Mouse (Mus musculus): ENCODE measurements at regions not wholly inside any gene's neighbourhood (a gene's known extent, or its start where the extent isn't known, plus 50 kb on each side); places are given as distances from the start of the nearest gene placed in this dataset.

DNA sequence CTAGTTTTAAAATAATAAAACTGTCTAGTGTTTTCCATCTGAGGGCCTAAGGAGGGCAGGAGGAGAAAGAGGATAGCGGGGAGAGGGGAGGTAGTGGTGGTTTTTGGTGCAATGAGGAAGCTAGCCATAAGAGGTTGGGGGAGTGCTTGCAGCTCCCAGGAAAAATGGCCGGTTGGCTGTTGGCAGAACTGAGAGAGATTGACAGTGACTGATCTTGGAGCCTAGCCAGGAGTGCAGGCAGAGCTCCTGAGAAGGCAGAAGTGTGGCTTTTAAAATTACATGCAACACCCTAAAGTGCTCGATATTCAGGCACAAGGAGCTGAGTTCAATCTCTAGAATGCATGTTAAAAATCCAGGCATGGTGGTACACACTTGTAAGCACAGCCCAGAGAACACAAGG lies 938.3 kb upstream of the 2610301B20Rik start:
- DNase-seq (ENCODE audit: low read depth) = no peak

DNA sequence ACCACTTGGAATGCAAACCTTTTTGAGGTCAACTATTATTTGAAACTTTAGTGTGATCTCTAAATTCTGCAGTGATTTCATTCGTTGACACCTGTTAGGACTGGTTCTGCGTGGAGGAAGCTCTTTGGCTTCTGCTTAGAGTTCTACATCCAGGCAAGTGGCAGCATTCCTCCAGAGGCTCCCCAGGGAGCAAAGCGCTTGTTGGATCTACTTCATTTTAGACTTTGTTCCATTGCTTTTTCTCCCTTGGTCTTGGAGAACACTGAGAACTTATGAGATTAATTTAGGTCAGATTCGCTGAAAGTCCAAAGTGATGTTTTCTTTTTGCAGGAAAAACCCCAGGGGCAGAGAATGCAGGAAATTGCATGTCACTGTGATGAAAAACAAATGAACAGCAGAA lies 922.9 kb upstream of the 2610301B20Rik start:
- DNase-seq (ENCODE audit: low read depth) = no peak

DNA sequence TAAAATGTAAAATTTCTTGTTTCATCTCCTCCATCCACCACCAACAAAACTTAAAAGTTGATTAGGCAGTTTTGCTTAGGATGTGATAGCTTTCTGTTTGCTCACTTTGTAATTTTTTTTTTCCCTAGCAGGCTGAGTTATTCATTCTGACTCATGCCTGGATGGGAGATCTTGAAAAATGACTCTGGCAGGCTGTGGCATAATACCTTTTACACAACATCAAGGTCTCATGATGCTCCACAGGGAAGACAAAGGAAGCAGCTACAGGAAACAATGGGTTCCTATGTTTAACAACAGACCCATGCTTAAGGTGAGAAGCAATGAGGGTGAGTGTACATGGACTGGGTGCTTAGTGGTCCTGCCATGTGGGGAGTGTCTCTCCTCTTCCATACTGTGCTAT lies 899.7 kb upstream of the 2610301B20Rik start:
- no peak for DNase-seq (ENCODE audit: low read depth)

DNA sequence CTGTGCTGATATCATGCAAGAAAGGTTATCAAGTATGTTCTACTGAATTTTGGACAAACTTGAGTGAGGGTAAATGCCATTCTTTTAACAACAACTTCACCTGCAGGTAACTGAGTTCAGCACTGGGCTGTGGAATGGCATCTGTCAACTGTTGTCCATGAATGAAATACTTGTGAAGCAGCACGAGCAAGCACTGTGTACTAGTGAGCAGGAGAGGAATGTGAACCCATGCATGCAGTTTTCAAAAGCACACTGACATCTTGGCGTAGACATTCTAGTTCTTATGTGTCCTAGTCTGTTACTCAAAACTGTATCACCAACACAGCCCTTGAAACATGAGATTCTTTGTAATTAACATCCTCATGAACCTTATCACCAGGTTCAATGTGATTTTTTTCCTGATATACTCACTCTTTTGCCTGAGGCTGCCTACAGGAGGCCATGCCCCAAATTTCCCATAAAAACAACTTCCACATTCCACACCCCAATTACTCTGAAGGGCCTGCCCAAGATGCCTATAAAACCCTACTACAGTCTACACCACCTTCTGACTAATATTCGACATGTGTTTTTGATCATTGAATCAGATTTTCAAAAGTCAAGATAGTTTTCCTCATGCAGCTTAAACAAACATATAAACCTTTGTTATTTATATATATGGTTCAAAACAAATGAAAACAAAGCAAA lies 892.8 kb upstream of the 2610301B20Rik start:
- no peak for DNase-seq (ENCODE audit: low read depth)

DNA sequence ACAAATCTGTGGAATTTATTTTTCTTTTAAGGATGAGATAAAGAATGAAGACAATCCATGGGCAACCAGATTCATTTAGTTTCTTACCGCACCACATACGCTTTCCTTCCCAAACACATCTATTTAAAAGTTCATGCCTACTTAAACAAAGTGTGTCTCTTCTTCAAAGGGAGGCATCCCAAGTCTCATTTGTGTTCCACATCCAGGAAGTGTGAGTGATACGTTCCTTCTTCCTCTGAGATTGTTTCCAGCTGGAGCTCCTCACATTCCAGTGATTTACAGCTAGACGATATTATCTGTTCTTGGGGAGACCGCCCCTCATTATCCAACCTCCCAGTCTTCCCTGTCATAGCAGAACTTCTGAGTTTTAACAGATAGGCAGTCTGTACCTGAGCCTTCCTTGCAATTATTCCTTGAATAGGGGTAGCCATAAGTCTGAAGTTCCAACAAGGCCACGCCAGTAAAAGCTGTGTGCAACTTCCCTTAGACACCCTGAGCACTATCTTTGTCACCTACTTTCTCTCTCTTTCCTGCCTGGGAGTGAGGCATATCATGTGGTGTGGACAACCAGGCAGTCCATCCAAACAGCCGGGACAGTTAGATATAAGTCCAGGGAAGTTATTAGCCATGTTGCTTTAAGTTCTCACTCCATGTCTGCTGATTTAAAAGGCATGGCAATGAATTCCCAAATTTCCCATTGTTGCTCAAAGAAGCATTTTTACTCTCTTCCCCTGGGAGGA lies 891.3 kb upstream of the 2610301B20Rik start:
- DNase-seq (ENCODE audit: low read depth) = no peak

DNA sequence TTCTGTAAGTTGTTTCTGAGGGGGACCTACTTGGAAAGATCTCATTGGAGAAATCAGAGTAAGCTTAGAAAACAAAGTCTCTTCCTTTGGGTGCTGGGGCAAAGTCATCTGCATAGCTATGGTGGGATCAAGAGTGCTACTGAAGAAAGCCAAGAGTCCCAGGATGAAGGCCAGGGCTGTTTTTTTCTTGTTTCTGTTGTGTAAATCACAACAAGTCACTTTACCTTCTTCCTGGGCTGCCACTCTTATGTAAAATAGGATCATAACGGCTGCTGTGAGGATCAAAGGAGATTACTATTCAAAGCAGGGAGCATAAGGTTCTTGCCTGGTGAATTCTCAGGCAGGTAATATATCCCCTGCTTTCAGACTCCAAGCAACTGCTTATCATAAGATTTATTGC lies 880.4 kb upstream of the 2610301B20Rik start:
- no peak for DNase-seq (ENCODE audit: low read depth)

DNA sequence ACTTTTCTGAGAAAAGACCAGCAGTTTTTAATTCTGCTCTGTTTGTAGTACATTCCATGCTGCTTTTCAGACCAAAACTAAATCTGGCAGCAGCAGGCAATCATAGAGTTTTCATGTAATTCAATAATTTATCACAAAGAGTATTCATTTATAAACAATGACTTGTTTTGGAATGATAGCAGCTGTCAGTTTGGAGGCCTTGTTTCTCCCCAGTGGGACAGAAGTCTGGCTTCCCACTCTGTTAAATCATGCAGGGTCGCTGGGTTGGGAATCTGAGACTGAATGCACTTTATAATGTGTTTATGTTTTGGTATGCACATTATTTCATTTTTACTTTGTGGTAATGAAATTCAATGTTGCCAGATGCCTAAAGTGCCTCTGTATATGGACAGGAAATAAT lies 879.8 kb upstream of the 2610301B20Rik start:
- no peak for DNase-seq (ENCODE audit: low read depth)

DNA sequence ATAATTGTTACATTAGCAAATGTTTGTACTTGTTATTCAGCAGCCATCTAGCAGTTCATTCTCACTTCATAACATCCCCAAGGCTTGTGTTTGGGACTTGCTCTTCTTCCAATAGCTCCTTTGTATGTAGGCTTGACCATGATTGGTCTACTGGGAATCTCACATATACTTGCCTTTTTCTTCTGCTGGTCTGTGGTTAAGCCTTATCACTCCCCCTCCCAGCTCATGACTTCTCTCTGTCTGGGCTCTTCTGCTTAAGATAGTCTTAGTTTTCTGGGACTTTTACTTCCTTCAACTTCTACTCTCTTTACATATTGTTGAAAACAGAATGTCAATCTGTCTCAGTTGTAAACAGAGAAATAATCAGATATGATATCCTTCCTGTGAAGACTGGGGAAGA lies 844.0 kb upstream of the 2610301B20Rik start:
- DNase-seq (ENCODE audit: low read depth) = no peak

DNA sequence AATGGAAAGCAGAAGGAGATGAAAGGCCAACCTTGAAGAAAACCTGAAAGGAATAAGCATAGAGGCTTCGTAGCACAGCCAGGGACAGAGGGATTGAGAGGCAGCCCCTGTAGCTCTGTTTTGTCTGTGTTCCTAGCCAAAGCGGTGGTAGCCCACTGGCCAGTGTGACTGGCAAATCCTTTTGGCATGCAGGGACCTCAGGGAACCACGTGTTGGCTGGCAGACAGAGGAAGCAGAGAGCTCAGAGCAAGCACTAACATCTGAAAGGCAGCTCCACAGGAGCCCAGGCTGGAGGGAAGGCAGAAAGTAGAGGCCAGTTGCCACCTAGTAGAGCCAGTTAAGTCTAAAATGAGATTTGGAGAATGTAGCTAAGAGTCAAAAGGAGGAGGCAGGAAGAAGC lies 842.5 kb upstream of the 2610301B20Rik start:
- DNase-seq (ENCODE audit: low read depth) = no peak

DNA sequence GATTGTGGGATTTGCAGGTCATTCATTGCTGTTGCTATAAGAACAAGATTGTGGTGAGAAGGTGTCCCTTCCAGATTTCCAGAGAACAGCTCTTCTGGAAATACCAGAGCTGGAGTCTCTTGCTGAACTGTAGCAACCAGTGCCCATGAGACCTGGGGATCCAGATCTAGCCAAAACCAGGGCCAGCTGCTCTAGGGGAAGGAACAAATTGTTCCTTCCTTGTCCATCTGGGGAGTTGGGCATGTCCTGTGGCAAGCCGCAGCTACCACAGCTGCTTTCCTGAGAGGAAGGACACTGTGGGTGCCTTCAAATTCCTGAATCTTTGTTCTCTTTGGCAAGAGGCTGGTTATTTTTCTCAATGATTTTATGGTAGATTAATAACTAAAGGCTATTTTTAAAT lies 839.0 kb upstream of the 2610301B20Rik start:
- DNase-seq (ENCODE audit: low read depth) = peak; percentile 10

DNA sequence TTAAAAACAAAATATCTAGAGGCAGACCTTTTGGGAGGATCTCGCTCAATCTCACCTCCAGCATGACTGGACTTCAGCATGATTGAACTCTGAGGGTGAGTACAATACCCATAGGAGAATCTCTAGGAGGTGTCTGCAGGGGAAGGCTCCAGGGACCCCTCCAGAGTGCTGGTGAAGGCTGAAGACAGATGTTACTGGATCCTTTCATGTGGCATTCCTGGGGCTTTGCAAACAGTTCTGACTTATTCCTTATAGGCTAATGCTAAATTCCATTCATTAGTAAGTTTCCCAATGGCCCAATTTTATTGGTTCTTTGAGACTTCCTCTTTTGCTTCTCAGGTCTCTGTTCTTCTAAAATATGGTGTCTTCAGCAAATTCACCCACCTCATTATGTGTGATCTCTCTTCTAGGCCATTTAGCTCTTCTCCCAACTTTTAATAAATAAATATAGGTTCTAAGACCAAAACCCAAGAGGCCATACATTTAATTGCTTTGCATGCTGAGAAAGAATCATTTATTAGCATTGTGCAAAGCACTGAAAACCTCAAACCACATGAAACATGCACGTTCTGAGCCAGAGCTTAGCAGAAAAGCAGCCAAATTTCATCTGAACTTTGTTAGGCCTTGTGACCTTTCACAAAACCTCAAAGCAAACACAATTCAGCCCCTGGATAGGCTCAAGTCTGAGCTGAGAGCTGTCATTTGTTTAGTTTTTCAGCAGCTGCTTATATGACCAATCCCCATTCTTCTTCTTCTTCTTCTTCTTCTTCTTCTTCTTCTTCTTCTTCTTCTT lies 832.8 kb upstream of the 2610301B20Rik start:
- DNase-seq (ENCODE audit: low read depth) = no peak

DNA sequence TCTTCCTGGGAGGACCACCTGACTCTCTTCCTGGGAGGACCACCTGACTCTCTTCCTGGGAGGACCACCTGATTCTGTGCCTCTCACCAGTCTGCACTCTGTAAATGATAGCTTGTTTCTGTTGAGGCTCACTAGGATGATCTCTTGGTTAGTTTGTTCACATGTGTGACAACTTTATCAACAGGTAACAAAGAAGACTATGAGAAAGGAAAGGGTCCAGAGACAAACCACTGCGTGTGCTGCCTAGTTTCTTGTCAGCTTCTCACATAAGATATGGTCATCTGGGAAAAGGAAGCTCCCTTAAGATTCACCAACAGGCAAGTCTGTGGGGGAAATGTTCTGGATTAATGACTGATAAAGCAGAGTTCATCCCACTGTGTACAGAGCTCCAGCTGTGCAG lies 825.5 kb upstream of the 2610301B20Rik start:
- no peak for DNase-seq (ENCODE audit: low read depth)

DNA sequence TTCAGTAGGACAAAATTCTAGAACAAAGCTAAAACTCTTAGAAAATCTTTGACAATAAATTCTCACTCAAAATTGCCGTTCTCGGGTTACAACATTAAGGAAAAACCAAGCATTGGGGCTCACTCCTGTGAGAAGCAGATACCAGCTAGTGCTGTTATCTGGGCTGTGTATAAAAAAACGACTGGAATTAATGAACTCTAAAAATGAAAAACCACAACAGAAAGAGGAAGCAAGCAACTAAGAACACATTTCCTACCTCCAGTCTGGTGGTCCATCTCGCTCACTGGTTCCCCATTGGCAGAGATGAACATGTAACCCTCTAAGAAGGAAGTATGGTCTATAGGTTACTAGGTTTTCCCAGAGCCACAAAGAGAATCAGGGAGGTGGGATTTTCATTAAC lies 824.9 kb upstream of the 2610301B20Rik start:
- peak; percentile 4 for DNase-seq (ENCODE audit: low read depth)

DNA sequence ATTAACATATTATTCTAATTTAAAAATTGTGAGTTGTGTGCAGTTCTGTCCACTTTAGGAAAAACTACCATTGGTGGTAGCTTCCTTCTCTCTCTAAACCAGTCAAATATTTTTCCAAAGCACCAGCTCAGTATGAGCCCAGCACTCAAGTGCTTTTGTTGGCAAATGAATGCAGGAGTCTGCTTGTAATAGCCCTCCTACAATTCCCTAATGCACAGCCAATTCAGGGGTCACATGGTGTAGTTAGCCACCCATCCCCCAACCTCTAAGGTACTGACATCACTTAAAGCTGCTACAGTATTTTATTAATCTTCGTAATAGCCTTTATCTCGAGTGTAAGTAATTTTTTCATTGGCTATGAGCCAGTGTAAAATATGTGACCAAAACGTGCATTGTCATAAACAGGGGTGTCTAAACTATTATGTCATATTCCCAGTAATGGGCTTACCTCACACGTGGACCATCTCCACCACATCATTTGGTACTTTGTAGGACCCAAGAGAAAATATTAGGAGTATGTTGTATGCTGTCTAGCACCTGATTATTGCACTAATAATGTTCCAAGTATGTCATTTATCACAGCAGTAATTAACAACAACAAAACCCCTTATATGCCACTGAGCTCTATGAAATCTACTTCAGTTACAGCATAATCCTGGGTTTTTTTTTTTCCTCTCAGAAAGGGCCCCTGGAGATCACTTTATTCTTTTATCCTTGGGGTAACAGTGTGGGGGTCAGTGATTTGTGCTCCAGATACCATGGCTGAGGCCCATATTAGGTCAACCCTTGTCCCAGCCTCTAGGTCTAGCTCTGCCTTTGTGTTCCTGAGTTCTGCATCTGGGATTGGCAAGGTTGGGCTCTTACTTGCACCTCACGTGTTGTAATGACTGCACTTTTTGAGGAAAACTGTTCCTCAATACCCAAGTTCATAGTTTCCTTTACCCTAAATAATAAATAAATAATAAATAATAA lies 822.7 kb upstream of the 2610301B20Rik start:
- DNase-seq (ENCODE audit: low read depth) = no peak

DNA sequence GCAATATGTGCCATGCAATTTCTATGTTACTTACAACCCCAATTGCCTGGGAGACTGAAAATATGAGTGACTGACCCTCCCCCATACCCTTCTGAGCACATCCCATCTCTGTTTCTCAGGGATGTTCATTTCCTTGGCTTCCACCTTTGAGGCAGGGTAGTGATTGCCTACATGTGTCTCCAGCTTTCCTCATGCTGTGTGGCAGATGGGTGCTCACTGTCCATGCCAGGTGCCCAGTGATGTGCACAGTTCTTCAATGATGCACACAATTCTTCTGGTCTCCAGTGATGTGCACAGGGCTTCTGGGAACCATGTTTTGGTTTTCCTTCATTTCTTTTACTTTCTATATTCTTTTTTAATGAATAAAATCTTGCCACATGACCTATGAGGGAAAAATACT lies 821.4 kb upstream of the 2610301B20Rik start:
- no peak for DNase-seq (ENCODE audit: low read depth)

DNA sequence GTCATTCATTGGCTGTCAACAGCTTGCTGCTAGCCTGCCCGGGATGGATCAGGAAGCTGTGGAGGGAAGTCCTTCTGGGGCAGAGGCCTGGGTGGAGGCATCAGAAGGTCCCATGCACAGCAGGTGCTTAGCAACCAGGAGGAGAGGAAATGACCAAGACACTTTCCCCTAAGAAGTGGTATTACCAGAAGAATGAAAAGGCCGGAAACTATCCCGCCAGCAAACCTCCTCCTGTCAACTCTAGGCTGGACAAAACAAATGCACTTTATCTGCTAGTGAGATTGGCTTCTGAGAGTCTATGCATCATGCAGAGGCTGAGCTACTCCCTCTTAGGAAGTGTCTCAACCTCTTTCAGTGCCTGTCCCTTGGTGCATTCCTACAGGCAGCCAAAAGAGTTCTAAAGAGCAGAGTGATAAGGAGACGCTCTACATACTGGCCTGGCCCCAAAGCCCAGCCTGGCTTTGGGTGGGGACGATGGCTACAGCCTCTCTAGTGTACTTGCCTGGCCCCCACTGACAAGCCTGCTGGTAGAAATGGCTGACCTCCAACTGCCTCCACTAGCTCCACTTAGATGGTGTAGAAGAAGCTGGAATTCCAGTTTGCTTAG lies 801.7 kb upstream of the 2610301B20Rik start:
- no peak for DNase-seq (ENCODE audit: low read depth)

DNA sequence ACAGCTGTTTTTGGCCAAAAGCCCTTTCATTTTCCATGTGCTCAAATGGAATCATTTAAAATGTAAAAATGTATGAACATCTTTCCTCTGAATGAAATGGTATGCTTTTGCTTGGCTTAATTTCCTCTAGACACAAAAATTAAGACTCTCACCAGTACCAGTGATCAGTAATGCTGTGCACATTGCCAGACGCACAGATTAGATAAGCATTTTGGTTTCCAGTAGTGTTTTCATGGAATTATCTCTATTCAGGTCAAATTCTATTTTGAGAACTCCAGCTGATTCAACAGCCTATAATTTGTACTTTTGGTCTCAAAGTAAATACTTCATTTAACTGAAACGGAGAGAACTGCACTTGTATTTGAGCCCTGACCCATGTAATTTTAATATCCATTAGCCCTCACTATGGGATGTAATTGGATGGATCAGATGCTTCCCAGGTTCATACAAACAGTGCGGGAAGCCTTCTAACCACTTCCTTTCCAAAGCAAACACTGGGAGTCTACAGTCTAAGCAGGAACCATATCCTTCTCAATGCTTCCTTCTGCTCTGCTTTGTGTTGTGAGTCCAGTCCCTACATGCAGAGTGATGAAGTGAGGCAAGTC lies 794.6 kb upstream of the 2610301B20Rik start:
- DNase-seq (ENCODE audit: low read depth) = no peak

DNA sequence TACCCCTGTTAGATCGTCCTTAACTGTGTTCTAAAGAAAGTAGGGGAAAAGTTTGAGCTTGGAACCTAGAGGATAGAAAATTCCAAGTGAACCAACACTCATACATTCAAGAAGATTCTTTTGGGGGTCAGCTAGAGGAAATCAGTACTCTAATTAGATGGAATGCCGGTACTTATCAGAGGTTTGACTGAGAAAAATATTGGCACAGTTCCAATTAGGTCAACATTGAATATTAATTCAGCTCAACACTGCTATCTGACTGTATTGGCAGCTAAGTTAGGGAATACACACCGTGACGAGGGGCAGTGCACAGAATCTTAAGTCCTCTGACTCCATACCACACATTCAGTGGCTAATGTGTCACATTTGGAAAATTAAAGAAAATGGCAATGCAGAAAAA lies 759.5 kb upstream of the 2610301B20Rik start:
- DNase-seq (ENCODE audit: low read depth) = no peak

DNA sequence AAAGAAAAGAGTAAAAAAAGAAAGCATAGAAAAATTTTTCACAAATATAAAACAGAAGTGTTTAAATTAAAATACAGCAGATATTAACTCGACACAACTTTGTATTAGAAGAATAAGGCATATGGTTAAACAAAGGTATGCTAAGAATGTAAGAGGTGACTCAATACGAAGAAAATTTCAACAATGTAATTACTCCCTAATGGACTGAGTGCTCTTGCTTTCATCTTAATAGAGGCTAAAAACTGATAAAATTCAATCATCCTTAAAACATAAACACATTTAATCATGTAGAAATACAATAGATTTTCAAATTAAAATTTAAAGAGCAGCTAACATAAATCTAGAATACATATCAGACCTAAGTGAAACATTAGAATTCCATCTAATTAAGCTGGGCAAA lies 756.3 kb upstream of the 2610301B20Rik start:
- DNase-seq (ENCODE audit: low read depth) = no peak

DNA sequence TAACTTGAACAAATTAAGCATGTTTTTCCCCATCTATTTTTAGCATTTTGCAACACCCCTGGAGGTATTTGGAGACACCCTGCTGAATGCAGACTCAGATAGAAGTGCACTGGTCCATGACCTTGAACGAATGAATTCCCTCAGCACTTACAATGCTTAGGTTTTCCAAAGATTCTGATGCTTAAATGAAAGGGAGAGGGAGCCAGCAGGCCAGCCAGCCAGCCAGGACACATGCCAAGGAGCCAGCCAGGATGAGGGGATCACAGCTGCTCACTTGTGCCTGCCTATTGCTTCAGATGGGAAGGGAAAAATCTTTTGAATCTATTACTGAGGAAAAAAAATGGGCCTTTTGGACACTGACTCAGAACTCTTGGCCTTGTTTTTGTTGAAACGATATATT lies 750.0 kb upstream of the 2610301B20Rik start:
- DNase-seq (ENCODE audit: low read depth) = no peak
